Mouse (Mus musculus): Measurements from ENCODE around the gene Csnk1g2. TPM values are rescaled to one million over a fixed set of nuclear protein-coding genes. Genes with fewer than 3 reads are reported as not detected.

Csnk1g2 gene
- polyA plus RNA-seq, 1 experiment from 2014 or later, result 15.1 TPM

Small RNA genes within 50 kb of the gene (microRNA-seq; reads per million reads assigned to microRNA genes)
- not detected for gene Mir6912

Other genes with a start within 250 kb of the Csnk1g2 start
- 1.9 and 2.7 TPM in 2 replicates for gene Mex3d, start 235.2 kb upstream of the Csnk1g2 start, polyA plus RNA-seq (2015; fragmentation: Nextera tagmentation; extraction: Ambion mirVana)
- gene Mbd3, start 223.3 kb upstream of the Csnk1g2 start, polyA plus RNA-seq (2015; fragmentation: Nextera tagmentation; extraction: Ambion mirVana), result 133 and 144 TPM in 2 replicates
- 1,179 and 1,252 TPM in 2 replicates for gene Uqcr11, start 216.0 kb upstream of the Csnk1g2 start, polyA plus RNA-seq (2015; fragmentation: Nextera tagmentation; extraction: Ambion mirVana)
- gene Tcf3, start 189.2 kb upstream of the Csnk1g2 start, polyA plus RNA-seq (2015; fragmentation: Nextera tagmentation; extraction: Ambion mirVana), result 62.7 and 62.9 TPM in 2 replicates
- 0.06 and 0.10 TPM in 2 replicates for gene Onecut3, start 128.0 kb upstream of the Csnk1g2 start, polyA plus RNA-seq (2015; fragmentation: Nextera tagmentation; extraction: Ambion mirVana)
- 0.09 and 0.17 TPM in 2 replicates for gene Atp8b3, start 83.7 kb upstream of the Csnk1g2 start, polyA plus RNA-seq (2015; fragmentation: Nextera tagmentation; extraction: Ambion mirVana)
- gene Rexo1, start 61.3 kb upstream of the Csnk1g2 start, polyA plus RNA-seq (2015; fragmentation: Nextera tagmentation; extraction: Ambion mirVana), result 21.5 and 21.9 TPM in 2 replicates
- gene Klf16, start 45.5 kb upstream of the Csnk1g2 start, polyA plus RNA-seq (2015; fragmentation: Nextera tagmentation; extraction: Ambion mirVana), result 7.0 and 7.4 TPM in 2 replicates
- 63.1 and 79.7 TPM in 2 replicates for gene Abhd17a, start 32.5 kb upstream of the Csnk1g2 start, polyA plus RNA-seq (2015; fragmentation: Nextera tagmentation; extraction: Ambion mirVana)
- gene Scamp4, start 20.0 kb upstream of the Csnk1g2 start, polyA plus RNA-seq (2015; fragmentation: Nextera tagmentation; extraction: Ambion mirVana), result 125 and 127 TPM in 2 replicates
- gene Adat3, start 20.0 kb upstream of the Csnk1g2 start, polyA plus RNA-seq (2015; fragmentation: Nextera tagmentation; extraction: Ambion mirVana), result 8.4 and 9.4 TPM in 2 replicates
- 3.3 and 4.0 TPM in 2 replicates for gene Gm49322, start 16.8 kb upstream of the Csnk1g2 start, polyA plus RNA-seq (2015; fragmentation: Nextera tagmentation; extraction: Ambion mirVana)
- gene Btbd2, start 34.2 kb downstream of the Csnk1g2 start, polyA plus RNA-seq (2015; fragmentation: Nextera tagmentation; extraction: Ambion mirVana), result 9.2 and 10.6 TPM in 2 replicates
- 18.3 and 49.9 TPM in 2 replicates for gene Mknk2, start 55.3 kb downstream of the Csnk1g2 start, polyA plus RNA-seq (2015; fragmentation: Nextera tagmentation; extraction: Ambion mirVana)
- gene Mob3a, start 79.1 kb downstream of the Csnk1g2 start, polyA plus RNA-seq (2015; fragmentation: Nextera tagmentation; extraction: Ambion mirVana), result 39.8 and 41.8 TPM in 2 replicates
- 18.5 and 25.0 TPM in 2 replicates for gene Izumo4, start 79.3 kb downstream of the Csnk1g2 start, polyA plus RNA-seq (2015; fragmentation: Nextera tagmentation; extraction: Ambion mirVana)
- 57.9 and 58.4 TPM in 2 replicates for gene Ap3d1, start 119.4 kb downstream of the Csnk1g2 start, polyA plus RNA-seq (2015; fragmentation: Nextera tagmentation; extraction: Ambion mirVana)
- gene Dot1l, start 132.4 kb downstream of the Csnk1g2 start, polyA plus RNA-seq (2015; fragmentation: Nextera tagmentation; extraction: Ambion mirVana), result 9.5 and 9.7 TPM in 2 replicates
- 62.3 and 63.0 TPM in 2 replicates for gene Sf3a2, start 175.4 kb downstream of the Csnk1g2 start, polyA plus RNA-seq (2015; fragmentation: Nextera tagmentation; extraction: Ambion mirVana)
- 120 and 135 TPM in 2 replicates for gene Plekhj1, start 175.8 kb downstream of the Csnk1g2 start, polyA plus RNA-seq (2015; fragmentation: Nextera tagmentation; extraction: Ambion mirVana)
- gene Amh, start 182.4 kb downstream of the Csnk1g2 start, polyA plus RNA-seq (2015; fragmentation: Nextera tagmentation; extraction: Ambion mirVana), result 0.07 and 0.10 TPM in 2 replicates
- 0.70 and 0.82 TPM in 2 replicates for gene Jsrp1, start 190.7 kb downstream of the Csnk1g2 start, polyA plus RNA-seq (2015; fragmentation: Nextera tagmentation; extraction: Ambion mirVana)
- gene Oaz1, start 203.8 kb downstream of the Csnk1g2 start, polyA plus RNA-seq (2015; fragmentation: Nextera tagmentation; extraction: Ambion mirVana), result 1,610 and 1,714 TPM in 2 replicates
- 0.07 and 0.10 TPM in 2 replicates for gene Lingo3, start 221.2 kb downstream of the Csnk1g2 start, polyA plus RNA-seq (2015; fragmentation: Nextera tagmentation; extraction: Ambion mirVana)
- 198 and 240 TPM in 2 replicates for gene Lsm7, start 232.4 kb downstream of the Csnk1g2 start, polyA plus RNA-seq (2015; fragmentation: Nextera tagmentation; extraction: Ambion mirVana)
- 36.2 and 36.6 TPM in 2 replicates for gene Sppl2b, start 232.4 kb downstream of the Csnk1g2 start, polyA plus RNA-seq (2015; fragmentation: Nextera tagmentation; extraction: Ambion mirVana)
- gene Tmprss9, start 249.0 kb downstream of the Csnk1g2 start, polyA plus RNA-seq (2015; fragmentation: Nextera tagmentation; extraction: Ambion mirVana), result 0.06 TPM in 1 of 2 replicates, not detected in the other